Mouse (Mus musculus): Measurements from ENCODE around the gene Smg6. TPM values are rescaled to one million over a fixed set of nuclear protein-coding genes. Genes with fewer than 3 reads are reported as not detected.
A peak's percentile ranks its signal among the peaks of the same experiment; 100 is the strongest.

Gene Smg6
- polyA plus RNA-seq, 1 experiment from 2014 or later = 10.6 TPM

GRCm38 (mm10) chr11:74909978-74910377, 15.6 kb upstream of the Smg6 start:
- 93% methylated on average over 4 of the region's 4 CpGs for WGBS
- Histone ChIP-seq H3K9me3 (ENCODE audit: control insufficient read depth, low read length) (no peaks in the 10 kb centered on the region), H3K4me1 (ENCODE audit: control insufficient read depth in 2 of 2, insufficient read depth in 2 of 2, low read length in 2 of 2) (no peaks in the 10 kb centered on the region), H3K4me3 (ENCODE audit: control insufficient read depth in 1 of 2, insufficient read depth in 1 of 2, low read depth in 1 of 2, low read length in 2 of 2) (no peak overlapping the region), H3K4me2 (ENCODE audit: low read length) (no peak overlapping the region), H3K27me3 (ENCODE audit: control insufficient read depth, insufficient read depth, low read length) (no peaks in the 10 kb centered on the region), H3K36me3 (ENCODE audit: control insufficient read depth, insufficient read depth, low read length) (peaks cover 57% of the 10 kb centered on the region), H3K9ac (ENCODE audit: low read length) (no peak overlapping the region), H3K27ac (replicated peaks in 1 of 2; ENCODE audit: control insufficient read depth in 1 of 2, insufficient read depth in 1 of 2, low read depth in 2 of 2, low read length in 2 of 2) (no peak overlapping the region)
- no peak for ATAC-seq (ENCODE audit: insufficient number of reproducible peaks, insufficient read depth, low FRiP score, low read depth)

GRCm38 (mm10) chr11:74912492-74912891, 13.1 kb upstream of the Smg6 start:
- Histone ChIP-seq H3K9ac (ENCODE audit: low read length) (no peak overlapping the region), H3K27me3 (ENCODE audit: control insufficient read depth, insufficient read depth, low read length) (no peaks in the 10 kb centered on the region), H3K36me3 (ENCODE audit: control insufficient read depth, insufficient read depth, low read length) (peaks cover 37% of the 10 kb centered on the region), H3K9me3 (ENCODE audit: control insufficient read depth, low read length) (no peaks in the 10 kb centered on the region), H3K4me2 (ENCODE audit: low read length) (no peak overlapping the region), H3K4me1 (ENCODE audit: control insufficient read depth in 2 of 2, insufficient read depth in 2 of 2, low read length in 2 of 2) (peaks cover 0 to 8% of the 10 kb centered on the region in 2 experiments; a peak in 2 of 4 replicates), H3K27ac (replicated peaks in 1 of 2; ENCODE audit: control insufficient read depth in 1 of 2, insufficient read depth in 1 of 2, low read depth in 2 of 2, low read length in 2 of 2) (no peak overlapping the region), H3K4me3 (ENCODE audit: control insufficient read depth in 1 of 2, insufficient read depth in 1 of 2, low read depth in 1 of 2, low read length in 2 of 2) (no peak overlapping the region)
- no peak for ATAC-seq (ENCODE audit: insufficient number of reproducible peaks, insufficient read depth, low FRiP score, low read depth)
- WGBS = 86% methylated on average over 3 of the region's 3 CpGs

- 68% methylated on average over 6 of the region's 6 CpGs for WGBS
- no peak for ATAC-seq (ENCODE audit: insufficient number of reproducible peaks, insufficient read depth, low FRiP score, low read depth)
- H3K4me1 ChIP-seq (ENCODE audit: control insufficient read depth in 2 of 2, insufficient read depth in 2 of 2, low read length in 2 of 2) = peaks cover 0 to 8% of the 10 kb centered on the region in 2 experiments; a peak in 2 of 4 replicates
- H3K9me3 ChIP-seq (ENCODE audit: control insufficient read depth, low read length) = no peaks in the 10 kb centered on the region
- no peak overlapping the region for H3K4me3 ChIP-seq (ENCODE audit: control insufficient read depth in 1 of 2, insufficient read depth in 1 of 2, low read depth in 1 of 2, low read length in 2 of 2)
- no peak overlapping the region for H3K9ac ChIP-seq (ENCODE audit: low read length)
- no peak overlapping the region for H3K27ac ChIP-seq (replicated peaks in 1 of 2; ENCODE audit: control insufficient read depth in 1 of 2, insufficient read depth in 1 of 2, low read depth in 2 of 2, low read length in 2 of 2)
- no peaks in the 10 kb centered on the region for H3K27me3 ChIP-seq (ENCODE audit: control insufficient read depth, insufficient read depth, low read length)
- H3K4me2 ChIP-seq (ENCODE audit: low read length) = no peak overlapping the region
- peaks cover 26% of the 10 kb centered on the region for H3K36me3 ChIP-seq (ENCODE audit: control insufficient read depth, insufficient read depth, low read length)
Observed at GRCm38 (mm10) chr11:74919249-74919648, 6.4 kb upstream of the Smg6 start.

- H3K4me3 ChIP-seq (ENCODE audit: control insufficient read depth in 1 of 2, insufficient read depth in 1 of 2, low read depth in 1 of 2, low read length in 2 of 2) = no peak overlapping the region
- H3K4me2 ChIP-seq (ENCODE audit: low read length) = no peak overlapping the region
- ATAC-seq (ENCODE audit: insufficient number of reproducible peaks, insufficient read depth, low FRiP score, low read depth) = no peak
- H3K9me3 ChIP-seq (ENCODE audit: control insufficient read depth, low read length) = no peaks in the 10 kb centered on the region
- H3K36me3 ChIP-seq (ENCODE audit: control insufficient read depth, insufficient read depth, low read length) = peaks cover 8% of the 10 kb centered on the region
- no peak overlapping the region for H3K27ac ChIP-seq (replicated peaks in 1 of 2; ENCODE audit: control insufficient read depth in 1 of 2, insufficient read depth in 1 of 2, low read depth in 2 of 2, low read length in 2 of 2)
- H3K27me3 ChIP-seq (ENCODE audit: control insufficient read depth, insufficient read depth, low read length) = no peaks in the 10 kb centered on the region
- no peak overlapping the region for H3K9ac ChIP-seq (ENCODE audit: low read length)
- 66% methylated on average over 4 of the region's 4 CpGs for WGBS
- peaks cover 0 to 20% of the 10 kb centered on the region in 2 experiments; a peak in 2 of 4 replicates for H3K4me1 ChIP-seq (ENCODE audit: control insufficient read depth in 2 of 2, insufficient read depth in 2 of 2, low read length in 2 of 2)
Observed at GRCm38 (mm10) chr11:74924149-74924548, 1.5 kb upstream of the Smg6 start.

GRCm38 (mm10) chr11:74926388-74927005, 874 bp downstream of the Smg6 start:
- no peaks in the 10 kb centered on the region for H3K9me3 ChIP-seq (ENCODE audit: control insufficient read depth, low read length)
- 4% methylated on average over 11 of the region's 11 CpGs for WGBS
- ATAC-seq (ENCODE audit: insufficient number of reproducible peaks, insufficient read depth, low FRiP score, low read depth) = no peak

GRCm38 (mm10) chr11:74927236-74927725, 1.7 kb downstream of the Smg6 start:
- Histone ChIP-seq H3K36me3 (ENCODE audit: control insufficient read depth, insufficient read depth, low read length) (peaks cover 26% of the 10 kb centered on the region), H3K9ac (ENCODE audit: low read length) (peak overlapping the region; percentile 95), H3K4me2 (ENCODE audit: low read length) (peak overlapping the region; percentile 73), H3K4me3 (ENCODE audit: control insufficient read depth in 1 of 2, insufficient read depth in 1 of 2, low read depth in 1 of 2, low read length in 2 of 2) (peak overlapping the region in 1 of 2 experiments; percentile 88; a peak in 2 of 4 replicates), H3K4me1 (ENCODE audit: control insufficient read depth in 2 of 2, insufficient read depth in 2 of 2, low read length in 2 of 2) (peaks cover 0 to 20% of the 10 kb centered on the region in 2 experiments; a peak in 2 of 4 replicates), H3K27ac (replicated peaks in 1 of 2; ENCODE audit: control insufficient read depth in 1 of 2, insufficient read depth in 1 of 2, low read depth in 2 of 2, low read length in 2 of 2) (0 out of 4 replicates have a peak overlapping the region, but pooled peaks of 1 of the 2 experiments have one; percentile 98), H3K27me3 (ENCODE audit: control insufficient read depth, insufficient read depth, low read length) (no peaks in the 10 kb centered on the region), H3K9me3 (ENCODE audit: control insufficient read depth, low read length) (no peaks in the 10 kb centered on the region)
- ATAC-seq (ENCODE audit: insufficient number of reproducible peaks, insufficient read depth, low FRiP score, low read depth) = no peak
- 88% methylated on average over 2 of the region's 2 CpGs for WGBS

More at GRCm38 (mm10) chr11:74926388-74927005, 874 bp downstream of the Smg6 start:
- Histone ChIP-seq H3K36me3 (ENCODE audit: control insufficient read depth, insufficient read depth, low read length) (peaks cover 19% of the 10 kb centered on the region), H3K4me3 (ENCODE audit: control insufficient read depth in 1 of 2, insufficient read depth in 1 of 2, low read depth in 1 of 2, low read length in 2 of 2) (peak overlapping the region; percentile 88 to 95), H3K27me3 (ENCODE audit: control insufficient read depth, insufficient read depth, low read length) (no peaks in the 10 kb centered on the region), H3K4me2 (ENCODE audit: low read length) (peak overlapping the region; percentile 73), H3K9ac (ENCODE audit: low read length) (peak overlapping the region; percentile 95), H3K27ac (replicated peaks in 1 of 2; ENCODE audit: control insufficient read depth in 1 of 2, insufficient read depth in 1 of 2, low read depth in 2 of 2, low read length in 2 of 2) (peak overlapping the region; percentile 95 to 98), H3K4me1 (ENCODE audit: control insufficient read depth in 2 of 2, insufficient read depth in 2 of 2, low read length in 2 of 2) (peaks cover 0 to 20% of the 10 kb centered on the region in 2 experiments; a peak in 2 of 4 replicates)

GRCm38 (mm10) chr11:74929111-74929510, 3.5 kb downstream of the Smg6 start:
- Histone ChIP-seq H3K27me3 (ENCODE audit: control insufficient read depth, insufficient read depth, low read length) (no peaks in the 10 kb centered on the region), H3K9ac (ENCODE audit: low read length) (no peak overlapping the region), H3K9me3 (ENCODE audit: control insufficient read depth, low read length) (no peaks in the 10 kb centered on the region), H3K27ac (replicated peaks in 1 of 2; ENCODE audit: control insufficient read depth in 1 of 2, insufficient read depth in 1 of 2, low read depth in 2 of 2, low read length in 2 of 2) (no peak overlapping the region), H3K4me1 (ENCODE audit: control insufficient read depth in 2 of 2, insufficient read depth in 2 of 2, low read length in 2 of 2) (peaks cover 0 to 20% of the 10 kb centered on the region in 2 experiments; a peak in 2 of 4 replicates), H3K36me3 (ENCODE audit: control insufficient read depth, insufficient read depth, low read length) (peaks cover 44% of the 10 kb centered on the region), H3K4me2 (ENCODE audit: low read length) (no peak overlapping the region), H3K4me3 (ENCODE audit: control insufficient read depth in 1 of 2, insufficient read depth in 1 of 2, low read depth in 1 of 2, low read length in 2 of 2) (no peak overlapping the region)
- 92% methylated on average over 4 of the region's 4 CpGs for WGBS
- ATAC-seq (ENCODE audit: insufficient number of reproducible peaks, insufficient read depth, low FRiP score, low read depth) = no peak

Measured in heart, embryonic 14.5 days (tissue).